In genomic region chr2:161570236-161570995, GRCm38 (mm10) we compare ENCODE assay signal across 9 mouse cellular contexts.
DNase-seq lines count a peak whose midpoint lies in the region; ATAC-seq and TF ChIP-seq lines count a peak whose summit lies in the region.
"Had no signal": no experiment of that assay in that cellular context is flagged by ENCODE, and none has a peak within 500 bp of the region (broad histone marks: within the 10 kb centered on the region; RNA-seq: fewer than 3 reads in every experiment).

No protein-coding gene starts in this region.

- DNase-seq in embryonic facial prominence, embryonic 11.5 days (ENCODE audit: low spot score), result peak; percentile 3
- no peak for DNase-seq in embryonic facial prominence, embryonic 10.5 days (ENCODE audit: low spot score)
- DNase-seq in midbrain, embryonic 14.5 days, result peak; percentile 7
- no peak for DNase-seq in midbrain, embryonic 10.5 days (ENCODE audit: low spot score)
- DNase-seq in heart, postnatal 4 days, result peak; percentile 9
- DNase-seq in embryo, embryonic 11 days, result no peak

- no peak overlapping the region for H3K27ac ChIP-seq in embryonic facial prominence, embryonic 11.5 days (replicated peaks; ENCODE audit: low read depth, low read length)
- no peak overlapping the region for H3K27ac ChIP-seq in embryonic facial prominence, embryonic 10.5 days (replicated peaks)
- no peak overlapping the region for H3K27ac ChIP-seq in midbrain, embryonic 14.5 days (replicated peaks; ENCODE audit: low read depth, low read length)
- H3K27ac ChIP-seq in midbrain, embryonic 10.5 days (replicated peaks), result no peak overlapping the region
- H3K27ac ChIP-seq in hindbrain, embryonic 12.5 days, result no peak overlapping the region

- H3K36me3 ChIP-seq in embryonic facial prominence, embryonic 11.5 days (replicated peaks; ENCODE audit: control insufficient read depth, insufficient read depth, low read depth, low read length), result no peaks in the 10 kb centered on the region
- no peaks in the 10 kb centered on the region for H3K36me3 ChIP-seq in embryonic facial prominence, embryonic 10.5 days (replicated peaks)
- no peaks in the 10 kb centered on the region for H3K36me3 ChIP-seq in midbrain, embryonic 14.5 days (ENCODE audit: control insufficient read depth, insufficient read depth, low read length)
- H3K36me3 ChIP-seq in midbrain, embryonic 10.5 days, result no peaks in the 10 kb centered on the region
- no peaks in the 10 kb centered on the region for H3K36me3 ChIP-seq in myocyte (ENCODE audit: control insufficient read depth, insufficient read depth)
- no peaks in the 10 kb centered on the region for H3K36me3 ChIP-seq in hindbrain, embryonic 12.5 days

- H3K27me3 ChIP-seq in embryonic facial prominence, embryonic 11.5 days (ENCODE audit: control insufficient read depth, insufficient read depth, low read length), result no peaks in the 10 kb centered on the region
- no peaks in the 10 kb centered on the region for H3K27me3 ChIP-seq in embryonic facial prominence, embryonic 10.5 days (replicated peaks; ENCODE audit: low read depth, poor library complexity, severe bottlenecking)
- H3K27me3 ChIP-seq in midbrain, embryonic 14.5 days (ENCODE audit: control insufficient read depth, insufficient read depth, low read length), result no peaks in the 10 kb centered on the region
- no peaks in the 10 kb centered on the region for H3K27me3 ChIP-seq in midbrain, embryonic 10.5 days (ENCODE audit: low read depth, poor library complexity, severe bottlenecking)
- H3K27me3 ChIP-seq in myocyte (ENCODE audit: control insufficient read depth, insufficient read depth, insufficient read length), result no peaks in the 10 kb centered on the region
- no peaks in the 10 kb centered on the region for H3K27me3 ChIP-seq in hindbrain, embryonic 12.5 days

- no peak for ATAC-seq in embryonic facial prominence, embryonic 11.5 days (replicated peaks; ENCODE audit: insufficient number of reproducible peaks, low FRiP score, low TSS enrichment, low read depth)
- ATAC-seq in midbrain, embryonic 14.5 days (ENCODE audit: low FRiP score, low TSS enrichment), result no peak
- no peak for ATAC-seq in hindbrain, embryonic 12.5 days (ENCODE audit: low FRiP score)

- 64% methylated on average over 10 of the region's 10 CpGs for WGBS in embryonic facial prominence, embryonic 11.5 days
- 68% methylated on average over 10 of the region's 10 CpGs for WGBS in embryonic facial prominence, embryonic 10.5 days
- WGBS in midbrain, embryonic 14.5 days, result 61% methylated on average over 10 of the region's 10 CpGs
- WGBS in midbrain, embryonic 10.5 days, result 79% methylated on average over 10 of the region's 10 CpGs
- 70% methylated on average over 10 of the region's 10 CpGs for WGBS in hindbrain, embryonic 12.5 days

- H3K4me3 ChIP-seq in embryonic facial prominence, embryonic 11.5 days (ENCODE audit: low read depth, low read length), result no peak overlapping the region
- H3K4me3 ChIP-seq in embryonic facial prominence, embryonic 10.5 days, result no peak overlapping the region
- H3K4me3 ChIP-seq in midbrain, embryonic 14.5 days (replicated peaks; ENCODE audit: low read depth, low read length), result no peak overlapping the region
- no peak overlapping the region for H3K4me3 ChIP-seq in midbrain, embryonic 10.5 days
- no peak overlapping the region for H3K4me3 ChIP-seq in myocyte
- H3K4me3 ChIP-seq in hindbrain, embryonic 12.5 days, result no peak overlapping the region
- H3K4me3 ChIP-seq: erythroblast, embryonic 14.5 days had no signal

- no peak overlapping the region for H3K4me2 ChIP-seq in embryonic facial prominence, embryonic 11.5 days (ENCODE audit: low read depth, low read length)
- H3K4me2 ChIP-seq in midbrain, embryonic 14.5 days (ENCODE audit: low read length), result no peak overlapping the region
- peak overlapping the region; percentile 38 for H3K4me2 ChIP-seq in myocyte (ENCODE audit: low read depth)
- H3K4me2 ChIP-seq in hindbrain, embryonic 12.5 days (replicated peaks), result no peak overlapping the region

- no peak overlapping the region for H3K9ac ChIP-seq in embryonic facial prominence, embryonic 11.5 days (replicated peaks; ENCODE audit: low read length)
- no peak overlapping the region for H3K9ac ChIP-seq in midbrain, embryonic 14.5 days (replicated peaks; ENCODE audit: low read length)
- H3K9ac ChIP-seq in hindbrain, embryonic 12.5 days, result no peak overlapping the region

- H3K4me1 ChIP-seq in embryonic facial prominence, embryonic 11.5 days (ENCODE audit: control insufficient read depth, insufficient read depth, low read length), result no peaks in the 10 kb centered on the region
- no peaks in the 10 kb centered on the region for H3K4me1 ChIP-seq in embryonic facial prominence, embryonic 10.5 days
- H3K4me1 ChIP-seq in midbrain, embryonic 14.5 days (ENCODE audit: control insufficient read depth, insufficient read depth, low read length), result no peaks in the 10 kb centered on the region
- peaks cover 9% of the 10 kb centered on the region for H3K4me1 ChIP-seq in midbrain, embryonic 10.5 days
- H3K4me1 ChIP-seq in hindbrain, embryonic 12.5 days, result no peaks in the 10 kb centered on the region

- TF ChIP-seq POLR2A in myocyte (IDR thresholded peaks at IDR 0.05; ENCODE audit: insufficient read length, low read depth), result no peak

- H3K79me2 ChIP-seq in myocyte (ENCODE audit: control insufficient read depth, insufficient read depth), result no peaks in the 10 kb centered on the region

- H3K9me3 ChIP-seq in embryonic facial prominence, embryonic 11.5 days (replicated peaks; ENCODE audit: control insufficient read depth, low read length), result no peaks in the 10 kb centered on the region
- H3K9me3 ChIP-seq in embryonic facial prominence, embryonic 10.5 days, result no peaks in the 10 kb centered on the region
- H3K9me3 ChIP-seq in midbrain, embryonic 14.5 days (ENCODE audit: control insufficient read depth, low read length), result no peaks in the 10 kb centered on the region
- no peaks in the 10 kb centered on the region for H3K9me3 ChIP-seq in midbrain, embryonic 10.5 days (replicated peaks)
- H3K9me3 ChIP-seq in hindbrain, embryonic 12.5 days (replicated peaks), result no peaks in the 10 kb centered on the region

- H3ac ChIP-seq in myocyte (ENCODE audit: control insufficient read depth, insufficient read length), result no peak overlapping the region

TF ChIP-seq in myocyte, 11 proteins besides CTCF, POLR2A, EP300 and RAD21:
- TF ChIP-seq E2F4 (IDR thresholded peaks at IDR 0.05; ENCODE audit: insufficient read depth) (no peak), TCF12 (IDR thresholded peaks at IDR 0.05; ENCODE audit: insufficient read depth, poor library complexity, severe bottlenecking) (no peak), MAX (IDR thresholded peaks at IDR 0.05; ENCODE audit: low read depth) (no peak), REST (IDR thresholded peaks at IDR 0.05; ENCODE audit: insufficient read depth, insufficient read length) (no peak), SRF (IDR thresholded peaks at IDR 0.05; ENCODE audit: control insufficient read depth, insufficient read length, low read depth) (no peak), MYOD1 (IDR thresholded peaks at IDR 0.05; ENCODE audit: control insufficient read depth in 1 of 3, insufficient read length in 2 of 3, low read depth in 2 of 3) (no peak), POLR2AphosphoS2 (IDR thresholded peaks at IDR 0.05; ENCODE audit: insufficient read length, low read depth) (no peak), MYOG (IDR thresholded peaks at IDR 0.05; ENCODE audit: control insufficient read depth in 1 of 3, insufficient read depth in 1 of 3, insufficient read length in 2 of 3, low read depth in 2 of 3) (no peak), USF1 (IDR thresholded peaks at IDR 0.05; ENCODE audit: low read depth) (no peak), TCF3 (IDR thresholded peaks at IDR 0.05; ENCODE audit: insufficient read length, low read depth) (no peak), CEBPB (IDR thresholded peaks at IDR 0.05; ENCODE audit: insufficient read depth, poor library complexity, severe bottlenecking) (no peak)
TF ChIP-seq in myocyte: peak in this region for 0.

Comparison
In these comparisons a context has a peak if more than half of its experiments do, and no peak if none do; other contexts are left out.
1. DNase-seq: peak in embryonic facial prominence, embryonic 11.5 days (single experiment), midbrain, embryonic 14.5 days (single experiment) and heart, postnatal 4 days (single experiment); none in embryonic facial prominence, embryonic 10.5 days (single experiment), midbrain, embryonic 10.5 days (single experiment) and embryo, embryonic 11 days (single experiment).